Mouse (Mus musculus): ENCODE measurements around the gene Rufy1. TPM values are rescaled to one million over a fixed set of nuclear protein-coding genes. Genes with fewer than 3 reads are reported as not detected.
A peak's percentile ranks its signal among the peaks of the same experiment; 100 is the strongest.

The Rufy1 gene
- total and polyA plus RNA-seq, 3 experiments = 17.8 to 18.4 TPM; not detected in 1

GRCm38 (mm10) chr11:50431134-50432068 is 476 bp upstream of the Rufy1 start (continued):
- TF ChIP-seq GABPA (IDR thresholded peaks at IDR 0.05; ENCODE audit: low read depth, low read length) (no peak), BHLHE40 (IDR thresholded peaks at IDR 0.05; ENCODE audit: borderline replicate concordance, low read depth, low read length) (peak; percentile 96; the same call in 1 of the 2 replicates), TCF12 (IDR thresholded peaks at IDR 0.05; ENCODE audit: low read depth, low read length) (peak; percentile 66), ZKSCAN1 (IDR thresholded peaks at IDR 0.05; ENCODE audit: low read depth, low read length) (no peak), ZNF384 (IDR thresholded peaks at IDR 0.05; ENCODE audit: low read depth, low read length) (peak; percentile 50; the same call in 1 of the 2 replicates)

GRCm38 (mm10) chr11:50426056-50426455 is 4.9 kb downstream of the Rufy1 start:
- Histone ChIP-seq H3K27ac (ENCODE audit: control insufficient read depth, low read depth, low read length) (no peak overlapping the region), H3K79me2 (ENCODE audit: control insufficient read depth, insufficient read depth, low read length, poor library complexity) (peaks cover 7% of the 10 kb centered on the region; the same call in 1 of the 2 replicates), H3K36me3 (ENCODE audit: control insufficient read depth in 1 of 2, insufficient read depth in 2 of 2, low read length in 2 of 2) (peaks cover 0 to 12% of the 10 kb centered on the region in 2 experiments; a peak in 2 of 4 replicates), H3K4me1 (ENCODE audit: control insufficient read depth in 1 of 2, insufficient read depth in 2 of 2, low read length in 2 of 2) (peaks cover 3 to 15% of the 10 kb centered on the region in 2 experiments; a peak in 3 of 4 replicates), H3K9ac (ENCODE audit: control insufficient read depth, low read depth, low read length, poor library complexity, severe bottlenecking) (no peak overlapping the region), H3K4me3 (ENCODE audit: control insufficient read depth in 1 of 2, insufficient read depth in 1 of 2, low read depth in 2 of 2, low read length in 2 of 2) (no peak overlapping the region), H3K27me3 (ENCODE audit: control insufficient read depth in 1 of 2, insufficient read depth in 2 of 2, low read length in 2 of 2) (no peaks in the 10 kb centered on the region), H3K9me3 (replicated peaks; ENCODE audit: insufficient read depth, low read length) (no peaks in the 10 kb centered on the region)
- TF ChIP-seq MAZ (IDR thresholded peaks at IDR 0.05; ENCODE audit: low read depth, low read length) (no peak), ELF1 (IDR thresholded peaks at IDR 0.05; ENCODE audit: low read depth, low read length) (no peak), USF2 (IDR thresholded peaks at IDR 0.05; ENCODE audit: borderline replicate concordance in 1 of 2, insufficient read depth in 1 of 2, low read depth in 1 of 2, low read length in 2 of 2) (no peak), MYB (IDR thresholded peaks at IDR 0.05; ENCODE audit: low read depth, low read length) (no peak), MAX (IDR thresholded peaks at IDR 0.05; ENCODE audit: low read length) (no peak), MEF2A (IDR thresholded peaks at IDR 0.05; ENCODE audit: extremely low read depth, insufficient replicate concordance, low read depth, low read length, poor library complexity, severe bottlenecking) (no peak), POLR2AphosphoS5 (IDR thresholded peaks at IDR 0.05; ENCODE audit: borderline replicate concordance, low read depth, low read length) (no peak), MAFK (IDR thresholded peaks at IDR 0.05; ENCODE audit: borderline replicate concordance, low read depth, low read length) (no peak), USF1 (IDR thresholded peaks at IDR 0.05; ENCODE audit: low read depth, low read length) (no peak), TBP (IDR thresholded peaks at IDR 0.05; ENCODE audit: low read depth, low read length) (no peak), RAD21 (IDR thresholded peaks at IDR 0.05; ENCODE audit: low read depth, low read length) (no peak), POLR2A (IDR thresholded peaks at IDR 0.05; ENCODE audit: control insufficient read depth in 1 of 2, insufficient read depth in 1 of 2, low read depth in 1 of 2, low read length in 2 of 2, poor library complexity in 1 of 2) (no peak), RCOR1 (IDR thresholded peaks at IDR 0.05; ENCODE audit: low read depth, low read length) (no peak), UBTF (IDR thresholded peaks at IDR 0.05; ENCODE audit: borderline replicate concordance, insufficient read depth, low read depth, low read length) (no peak)
- no peak for DNase-seq (ENCODE audit: low read depth, low spot score)
